15 mouse cellular contexts compared by ENCODE assay signal in genomic region chr13:103847614-103848013, GRCm38 (mm10).
"Had no signal": no experiment of that assay in that cellular context is flagged by ENCODE, and none has a peak within 500 bp of the region (broad histone marks: within the 10 kb centered on the region; RNA-seq: fewer than 3 reads in every experiment).

No protein-coding gene starts in this region.

- H3K9ac ChIP-seq: neural tube, embryonic 15.5 days; stomach, embryonic 15.5 days had no signal

- DNase-seq: retina, postnatal 1 day; right cerebral cortex, adult 18-20 months; right cerebral cortex, postnatal 14 days; right cerebral cortex, postnatal 25 days; right cerebral cortex, postnatal 4 days; spleen, adult 18-20 months; thymus, adult 18-20 months; thymus, adult 2 months; thymus, postnatal 14 days; thymus, postnatal 25 days; thymus, postnatal 36 days; thymus, postnatal 4 days had no signal

- H3K27me3 ChIP-seq: neural tube, embryonic 15.5 days; stomach, embryonic 15.5 days had no signal

- H3K4me1 ChIP-seq: neural tube, embryonic 15.5 days; stomach, embryonic 15.5 days had no signal

- H3K9me3 ChIP-seq: neural tube, embryonic 15.5 days; stomach, embryonic 15.5 days had no signal

- H3K27ac ChIP-seq: neural tube, embryonic 15.5 days; stomach, embryonic 15.5 days; stomach, postnatal 0 days had no signal

- H3K4me3 ChIP-seq: neural tube, embryonic 15.5 days; stomach, embryonic 15.5 days had no signal
